Mouse (Mus musculus) liver, embryonic 14.5 days (tissue): ENCODE measurements around the gene Vps13c.

Experiments used
- CTCF ChIP-seq: IDR thresholded peaks from 2 replicates; pipeline ENCODE4 v1.5.1; 2016; ENCODE audit warnings: antibody characterized with exemption, low read depth, control low read depth
- EP300 ChIP-seq: IDR thresholded peaks from 2 replicates; pipeline ENCODE4 v1.6.1; 2016; ENCODE audit warnings: antibody characterized with exemption, low read depth

GRCm38 (mm10) chr9:67961953-67962352, 121.8 kb downstream of the Vps13c start:
- no peak for TF ChIP-seq CTCF
- no peak for TF ChIP-seq EP300
